Mouse (Mus musculus) kidney, embryonic 14.5 days (tissue): ENCODE measurements at regions not wholly inside any gene's neighbourhood (a gene's known extent, or its start where the extent isn't known, plus 50 kb on each side); places are given as distances from the start of the nearest gene placed in this dataset.

Experiments used
- ATAC-seq: fragments of 200-750 bp; cut with Nextera tagmentation; 2 replicates; pipeline ENCODE4 v1.8.0; 2017; ENCODE audit warnings: moderate number of reproducible peaks, mild to moderate bottlenecking, moderate TSS enrichment, moderate library complexity; ENCODE audit not compliant: low FRiP score, low TSS enrichment
- H3K27ac ChIP-seq: fragments of 300-500 bp; sonication (generic); 2 replicates; pipeline ENCODE4 v1.5.1; 2014; ENCODE audit warnings: low read depth, mild to moderate bottlenecking, low read length, moderate library complexity, mixed read lengths
- H3K27me3 ChIP-seq: fragments of 300-500 bp; sonication (generic); 2 replicates; pipeline ENCODE4 v1.6.1; 2014; ENCODE audit warnings: mild to moderate bottlenecking, low read length; ENCODE audit not compliant: control insufficient read depth, insufficient read depth
- H3K36me3 ChIP-seq: fragments of 300-500 bp; sonication (generic); 2 replicates; pipeline ENCODE4 v1.6.1; 2014; ENCODE audit warnings: low read length, mixed read lengths; ENCODE audit not compliant: control insufficient read depth, insufficient read depth
- H3K4me1 ChIP-seq: fragments of 300-500 bp; sonication (generic); 2 replicates; pipeline ENCODE4 v1.6.1; 2014; ENCODE audit warnings: low read length, mixed read lengths; ENCODE audit not compliant: control insufficient read depth, insufficient read depth
- H3K4me2 ChIP-seq: fragments of 300-500 bp; sonication (generic); replicated peaks from 2 replicates; pipeline ENCODE4 v1.6.1; 2014; ENCODE audit warnings: low read depth, mild to moderate bottlenecking, low read length
- H3K4me3 ChIP-seq: fragments of 300-500 bp; sonication (generic); 2 replicates; pipeline ENCODE4 v1.5.1; 2014; ENCODE audit warnings: mild to moderate bottlenecking, low read length
- H3K9ac ChIP-seq: fragments of 300-500 bp; sonication (generic); 2 replicates; pipeline ENCODE4 v1.6.1; 2014; ENCODE audit warnings: low read depth, mild to moderate bottlenecking, low read length, moderate library complexity
- H3K9me3 ChIP-seq: fragments of 300-500 bp; sonication (generic); 2 replicates; pipeline ENCODE4 v1.6.1; 2016; ENCODE audit warnings: low read length; ENCODE audit not compliant: control insufficient read depth
- WGBS: fragments of 180-500 bp; shearing (Covaris S2); extraction: QIAGEN DNeasy Blood & Tissue Kit; methylation state at CpG from one replicate; pipeline ENCODE4 v1.1.7; 2014; 5-methylcytosine and 5-hydroxymethylcytosine counted together

DNA sequence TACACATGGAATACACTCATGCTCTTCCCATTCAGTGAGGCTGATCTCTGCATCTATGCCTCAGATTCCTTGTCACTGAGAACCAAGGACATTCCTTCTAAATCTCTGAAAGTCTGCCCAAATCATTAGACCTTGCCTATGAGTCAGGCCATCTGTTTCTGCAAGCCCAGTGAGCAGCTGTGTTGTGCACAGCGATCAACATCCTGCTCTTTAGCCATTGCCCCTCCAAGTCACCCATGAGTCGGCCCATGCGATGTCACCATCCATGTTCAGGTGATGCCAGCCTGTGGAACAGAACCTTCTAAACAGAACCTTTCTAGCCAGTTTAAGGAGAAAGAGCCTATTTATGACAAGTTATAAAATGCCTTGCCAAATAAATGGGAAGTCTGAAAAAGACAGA is 66.4 kb upstream of the Sfrp2 start:
- H3K27ac ChIP-seq = no peak overlapping the region
- no peak overlapping the region for H3K9ac ChIP-seq
- ATAC-seq = no peak
- no peaks in the 10 kb centered on the region for H3K4me1 ChIP-seq
- no peaks in the 10 kb centered on the region for H3K27me3 ChIP-seq
- H3K4me3 ChIP-seq = no peak overlapping the region
- 89% methylated on average over 3 of the region's 3 CpGs for WGBS
- no peaks in the 10 kb centered on the region for H3K9me3 ChIP-seq
- no peak overlapping the region for H3K4me2 ChIP-seq
- no peaks in the 10 kb centered on the region for H3K36me3 ChIP-seq

DNA sequence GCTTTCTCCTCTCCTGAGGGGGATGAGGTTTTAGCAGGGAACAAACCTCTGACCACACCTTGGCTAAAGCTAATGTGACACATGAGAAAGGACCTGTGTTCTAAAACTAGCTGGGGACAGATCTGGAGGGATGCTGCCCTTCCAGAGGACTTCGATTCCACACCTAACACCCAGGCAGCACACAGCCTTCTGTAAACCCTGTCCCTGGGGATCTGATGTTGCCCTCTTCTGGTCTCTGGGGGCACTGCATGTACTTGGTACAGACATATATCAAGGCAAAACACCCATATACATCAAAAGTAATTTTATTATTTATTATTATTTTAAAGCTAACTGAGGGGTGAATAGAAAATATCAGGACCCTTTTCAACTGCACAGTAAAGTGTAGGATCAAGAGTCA is 65.0 kb upstream of the Sfrp2 start:
- Histone ChIP-seq H3K27me3 (no peaks in the 10 kb centered on the region), H3K4me1 (no peaks in the 10 kb centered on the region), H3K27ac (no peak overlapping the region), H3K4me3 (no peak overlapping the region), H3K9ac (no peak overlapping the region), H3K36me3 (no peaks in the 10 kb centered on the region), H3K9me3 (no peaks in the 10 kb centered on the region), H3K4me2 (no peak overlapping the region)
- ATAC-seq = no peak
- WGBS = 57% methylated on average over 1 of the region's 1 CpGs

DNA sequence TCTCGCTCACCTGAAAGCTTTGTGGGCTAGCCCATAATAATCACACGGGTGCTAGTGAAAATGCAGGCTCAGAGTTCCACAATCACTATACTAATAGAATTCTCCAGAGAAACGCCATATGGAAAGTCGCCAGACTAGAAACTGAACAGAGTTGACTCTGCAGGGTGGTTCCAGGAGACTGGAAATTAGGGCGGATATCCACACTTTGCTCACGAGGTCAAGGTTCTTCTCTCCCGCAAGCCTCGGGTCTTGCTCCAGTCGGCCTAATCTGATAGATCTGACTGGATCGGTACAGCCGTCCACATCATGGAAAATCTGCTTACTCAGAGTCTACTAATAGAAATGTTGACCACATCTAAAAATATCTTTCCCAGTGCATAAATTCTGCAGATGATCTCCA is 61.6 kb upstream of the Sfrp2 start:
- no peaks in the 10 kb centered on the region for H3K36me3 ChIP-seq
- no peak for ATAC-seq
- no peak overlapping the region for H3K4me3 ChIP-seq
- 72% methylated on average over 11 of the region's 11 CpGs for WGBS
- H3K27me3 ChIP-seq = no peaks in the 10 kb centered on the region
- no peak overlapping the region for H3K27ac ChIP-seq
- no peak overlapping the region for H3K4me2 ChIP-seq
- no peak overlapping the region for H3K9ac ChIP-seq
- no peaks in the 10 kb centered on the region for H3K9me3 ChIP-seq
- H3K4me1 ChIP-seq = peaks cover 10% of the 10 kb centered on the region; the same call in 1 of the 2 replicates

DNA sequence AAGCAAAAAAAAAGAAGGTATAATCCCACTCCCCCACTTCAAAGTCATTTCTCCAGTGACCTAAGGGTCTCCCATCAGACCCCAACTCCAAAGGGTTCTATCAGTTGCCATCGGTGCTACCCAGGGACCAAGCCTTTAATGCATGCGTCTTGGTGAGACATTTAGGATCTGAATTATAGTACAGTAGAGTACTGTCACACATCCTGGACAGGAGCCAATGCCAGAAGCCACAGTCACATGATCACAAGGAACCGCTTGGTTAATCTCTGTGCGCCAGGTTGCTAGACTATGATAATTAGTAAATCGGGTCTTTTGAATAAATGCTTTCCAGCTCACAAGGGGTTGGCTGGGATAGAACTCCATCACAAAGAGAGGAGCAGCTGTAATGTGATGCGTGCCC is 60.9 kb upstream of the Sfrp2 start:
- H3K36me3 ChIP-seq = no peaks in the 10 kb centered on the region
- H3K9ac ChIP-seq = no peak overlapping the region
- H3K27me3 ChIP-seq = no peaks in the 10 kb centered on the region
- no peak overlapping the region for H3K4me2 ChIP-seq
- WGBS = 92% methylated on average over 6 of the region's 6 CpGs
- ATAC-seq = no peak
- H3K4me1 ChIP-seq = peaks cover 12% of the 10 kb centered on the region; the same call in 1 of the 2 replicates
- no peak overlapping the region for H3K4me3 ChIP-seq
- H3K27ac ChIP-seq = no peak overlapping the region
- H3K9me3 ChIP-seq = no peaks in the 10 kb centered on the region

DNA sequence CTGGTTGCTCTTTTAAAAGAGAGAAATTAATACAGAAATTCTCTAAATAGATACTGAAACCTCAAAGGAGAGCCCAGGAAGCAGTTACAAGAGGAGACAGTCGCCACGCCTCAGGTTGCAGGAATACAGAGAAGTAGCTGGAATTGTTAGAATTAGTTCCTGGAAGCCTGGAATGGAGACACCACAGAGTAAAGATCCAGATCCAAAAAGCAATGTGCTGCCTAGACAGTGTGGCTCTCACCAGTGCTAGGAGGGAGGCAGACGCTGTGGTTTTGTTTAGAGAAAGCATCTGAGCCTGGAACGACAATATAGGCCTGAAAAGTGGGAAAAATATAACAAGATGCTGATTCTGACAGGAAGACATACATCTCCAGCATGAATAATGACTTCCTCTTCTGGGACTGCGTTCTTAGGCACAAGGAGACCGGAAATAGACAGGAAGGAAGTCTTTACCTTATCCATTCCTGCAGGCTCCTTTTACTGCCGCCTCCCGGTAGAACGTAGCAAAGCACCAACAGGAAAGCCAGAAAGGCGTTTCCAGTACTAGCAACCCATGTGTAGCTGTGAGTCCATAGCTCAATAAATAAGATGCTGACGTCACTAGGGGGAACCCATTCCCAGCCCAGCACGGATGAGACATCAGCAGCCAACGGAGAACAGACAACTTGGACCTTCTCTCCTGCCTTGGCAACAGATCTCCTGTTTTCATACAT is 59.4 kb upstream of the Sfrp2 start:
- 36% methylated on average over 13 of the region's 13 CpGs for WGBS
- H3K4me3 ChIP-seq = no peak overlapping the region
- H3K9me3 ChIP-seq = no peaks in the 10 kb centered on the region
- no peaks in the 10 kb centered on the region for H3K27me3 ChIP-seq
- H3K27ac ChIP-seq = no peak overlapping the region
- peaks cover 19% of the 10 kb centered on the region; the same call in 1 of the 2 replicates for H3K4me1 ChIP-seq
- peak; percentile 83 for ATAC-seq
- H3K36me3 ChIP-seq = no peaks in the 10 kb centered on the region
- 0 out of 2 replicates have a peak overlapping the region, but pooled peaks have one; percentile 2 for H3K4me2 ChIP-seq
- no peak overlapping the region for H3K9ac ChIP-seq

DNA sequence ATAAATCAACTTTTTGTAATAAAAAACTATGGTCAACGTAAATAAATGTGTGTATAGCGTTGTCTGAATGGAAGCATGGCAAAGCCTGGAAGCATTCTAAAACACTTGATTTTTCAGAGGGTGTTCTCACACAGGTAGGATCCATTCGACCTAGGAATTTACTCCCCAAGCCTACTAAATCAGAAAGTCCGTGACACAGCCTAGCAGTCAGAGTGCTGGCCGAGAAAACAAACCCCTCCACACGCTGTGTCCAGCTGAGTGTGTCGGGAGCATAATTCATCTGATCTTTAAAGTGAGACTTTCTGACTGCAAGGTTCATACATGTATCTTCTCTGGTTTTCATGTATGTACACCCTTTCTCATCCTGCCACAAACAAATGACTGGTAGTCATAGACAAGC is 58.8 kb upstream of the Sfrp2 start:
- 31% methylated on average over 7 of the region's 7 CpGs for WGBS
- Histone ChIP-seq H3K9ac (no peak overlapping the region), H3K4me3 (no peak overlapping the region), H3K27me3 (no peaks in the 10 kb centered on the region), H3K27ac (no peak overlapping the region), H3K4me1 (peaks cover 19% of the 10 kb centered on the region; the same call in 1 of the 2 replicates), H3K4me2 (no peak overlapping the region), H3K36me3 (no peaks in the 10 kb centered on the region), H3K9me3 (no peaks in the 10 kb centered on the region)
- peak; percentile 81; the same call in 1 of the 2 replicates for ATAC-seq

DNA sequence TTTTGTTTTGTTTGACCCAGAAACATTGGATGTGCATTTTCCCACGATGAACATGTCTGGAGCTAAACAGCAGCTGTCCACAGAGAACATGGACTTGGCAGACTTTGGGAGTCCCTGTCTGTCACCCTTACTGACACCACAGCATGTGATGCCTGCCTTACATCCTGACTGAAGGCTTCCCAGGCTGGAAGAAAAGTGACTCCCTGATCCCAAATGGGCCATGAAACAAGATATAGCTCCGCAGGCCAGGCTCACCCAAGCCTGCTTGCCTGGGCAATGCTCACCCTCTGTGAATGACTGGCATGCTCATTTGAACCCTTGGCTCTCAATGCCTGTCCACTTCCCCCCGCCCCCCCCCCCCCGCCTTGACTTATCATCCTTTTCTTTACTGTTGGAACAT is 57.1 kb upstream of the Sfrp2 start:
- peak; percentile 59; the same call in 1 of the 2 replicates for ATAC-seq

DNA sequence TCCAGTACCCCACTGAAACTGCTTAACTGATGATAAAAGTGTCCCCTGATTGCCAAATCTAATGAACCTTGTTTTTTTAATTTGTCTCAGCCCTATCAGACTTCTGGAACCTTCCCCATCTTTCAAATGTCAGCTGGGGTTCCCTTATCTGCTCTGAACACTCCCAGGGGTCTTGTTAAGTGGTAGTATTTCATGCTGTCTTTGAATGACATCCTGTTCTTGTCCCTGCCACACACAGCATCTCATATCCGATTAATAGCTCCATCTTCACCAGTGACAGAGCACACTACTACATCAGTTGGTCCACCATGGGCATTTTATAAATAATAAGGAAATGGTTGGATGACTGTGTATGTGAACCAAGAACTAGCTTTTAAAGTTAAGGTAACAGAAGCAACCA is 56.6 kb upstream of the Sfrp2 start:
- 35% methylated on average over 1 of the region's 1 CpGs for WGBS
- Histone ChIP-seq H3K4me1 (peaks cover 19% of the 10 kb centered on the region; the same call in 1 of the 2 replicates), H3K4me3 (no peak overlapping the region)

More for the DNA sequence above, 57.1 kb upstream of the Sfrp2 start:
- no peak overlapping the region for H3K4me3 ChIP-seq
- H3K27ac ChIP-seq = no peak overlapping the region
- no peak overlapping the region for H3K9ac ChIP-seq
- no peaks in the 10 kb centered on the region for H3K9me3 ChIP-seq
- 29% methylated on average over 3 of the region's 4 CpGs for WGBS
- no peaks in the 10 kb centered on the region for H3K27me3 ChIP-seq
- no peaks in the 10 kb centered on the region for H3K36me3 ChIP-seq
- peaks cover 19% of the 10 kb centered on the region; the same call in 1 of the 2 replicates for H3K4me1 ChIP-seq
- no peak overlapping the region for H3K4me2 ChIP-seq

DNA sequence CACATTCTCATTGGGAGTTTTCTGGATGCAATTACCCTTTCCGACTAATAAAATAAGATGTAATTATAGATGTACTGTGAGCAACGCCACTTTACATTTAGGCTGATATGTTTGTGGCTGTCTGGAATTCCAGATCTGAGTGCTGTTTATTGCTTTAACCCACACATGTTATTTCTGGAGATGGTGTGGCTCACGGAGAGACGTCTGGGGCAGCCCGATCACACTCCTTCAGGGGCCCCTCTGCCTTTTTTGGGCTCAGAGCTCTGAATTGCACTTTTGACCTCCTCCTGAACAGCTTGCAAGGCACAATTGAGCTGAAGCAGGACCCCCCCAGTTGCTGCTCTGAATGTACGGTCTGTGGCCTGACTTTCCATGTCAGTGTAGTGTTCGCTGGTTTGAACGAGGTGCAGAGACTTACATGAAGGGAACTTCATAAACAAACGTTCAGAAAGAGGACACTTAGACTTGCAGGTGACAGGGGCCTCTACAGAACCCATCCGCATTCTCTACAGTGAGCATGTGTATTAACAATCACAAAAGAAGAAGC is 55.1 kb upstream of the Sfrp2 start:
- no peak overlapping the region for H3K4me3 ChIP-seq
- H3K27ac ChIP-seq = no peak overlapping the region
- no peak for ATAC-seq
- H3K36me3 ChIP-seq = no peaks in the 10 kb centered on the region
- H3K9ac ChIP-seq = no peak overlapping the region
- H3K4me1 ChIP-seq = peaks cover 19% of the 10 kb centered on the region; the same call in 1 of the 2 replicates
- 43% methylated on average over 10 of the region's 10 CpGs for WGBS
- no peaks in the 10 kb centered on the region for H3K27me3 ChIP-seq
- no peaks in the 10 kb centered on the region for H3K9me3 ChIP-seq
- H3K4me2 ChIP-seq = no peak overlapping the region

More for the DNA sequence above, 56.6 kb upstream of the Sfrp2 start:
- Histone ChIP-seq H3K9me3 (no peaks in the 10 kb centered on the region), H3K27me3 (no peaks in the 10 kb centered on the region), H3K27ac (no peak overlapping the region), H3K9ac (no peak overlapping the region), H3K4me2 (no peak overlapping the region), H3K36me3 (no peaks in the 10 kb centered on the region)
- ATAC-seq = no peak
